Mouse (Mus musculus): Measurements from ENCODE around the gene Gfpt1.

DNA sequence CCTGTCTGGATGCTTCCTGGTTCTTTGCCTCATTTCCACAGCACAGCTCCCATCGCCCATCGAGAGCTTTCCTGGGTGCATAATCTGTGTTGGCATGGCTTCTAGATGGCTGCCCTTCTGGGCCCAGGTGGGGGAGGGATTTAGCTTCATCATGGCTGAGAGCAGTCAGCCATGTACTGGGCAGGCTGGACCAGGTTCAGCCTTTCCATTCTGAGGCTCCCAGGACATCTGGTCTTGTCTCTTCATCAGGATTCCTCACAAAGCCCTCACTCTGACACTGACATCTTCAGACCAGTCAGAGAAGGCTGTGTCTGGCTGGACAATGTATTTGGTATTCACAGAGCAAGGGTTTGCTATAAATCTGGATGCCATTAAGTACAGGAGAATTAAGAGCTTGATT is 73.3 kb downstream of the Gfpt1 start:
- TF ChIP-seq POLR2A (IDR thresholded peaks at IDR 0.05; ENCODE audit: insufficient read length, low read depth) = no peak
- no peak for TF ChIP-seq E2F4 (IDR thresholded peaks at IDR 0.05; ENCODE audit: insufficient read depth)
- TF ChIP-seq MAX (IDR thresholded peaks at IDR 0.05; ENCODE audit: low read depth) = no peak
- no peak for TF ChIP-seq POLR2AphosphoS2 (IDR thresholded peaks at IDR 0.05; ENCODE audit: insufficient read length, low read depth)
- no peak for TF ChIP-seq USF1 (IDR thresholded peaks at IDR 0.05; ENCODE audit: low read depth)
- no peak for TF ChIP-seq REST (IDR thresholded peaks at IDR 0.05; ENCODE audit: insufficient read depth, insufficient read length)
- TF ChIP-seq MYOD1 (IDR thresholded peaks at IDR 0.05; ENCODE audit: control insufficient read depth in 1 of 3, insufficient read length in 2 of 3, low read depth in 2 of 3) = no peak
- no peak for TF ChIP-seq CEBPB (IDR thresholded peaks at IDR 0.05; ENCODE audit: insufficient read depth, poor library complexity, severe bottlenecking)
- TF ChIP-seq TCF12 (IDR thresholded peaks at IDR 0.05; ENCODE audit: insufficient read depth, poor library complexity, severe bottlenecking) = no peak
- no peak for TF ChIP-seq MYOG (IDR thresholded peaks at IDR 0.05; ENCODE audit: control insufficient read depth in 1 of 3, insufficient read depth in 1 of 3, insufficient read length in 2 of 3, low read depth in 2 of 3)
- TF ChIP-seq SRF (IDR thresholded peaks at IDR 0.05; ENCODE audit: control insufficient read depth, insufficient read length, low read depth) = no peak

All from myocyte (in vitro differentiated cells).